Mouse (Mus musculus) limb, embryonic 14.5 days (tissue): Measurements from ENCODE around the gene Pirb. TPM values are rescaled to one million over a fixed set of nuclear protein-coding genes. Genes with fewer than 3 reads are reported as not detected.

ENCODE experiments used
- ATAC-seq: fragments of 200-750 bp; cut with Nextera tagmentation; 2 replicates; pipeline ENCODE4 v1.8.0; 2017; ENCODE audit warnings: low read depth, moderate number of reproducible peaks, moderate TSS enrichment; ENCODE audit not compliant: low FRiP score
- DNase-seq: peaks from one replicate; pipeline ENCODE4 v3.0.0-alpha.2; 2015; ENCODE audit warnings: low spot score
- H3K27ac ChIP-seq: fragments of 300-500 bp; sonication (generic); replicated peaks from 2 replicates; pipeline ENCODE4 v1.5.1; 2014; ENCODE audit warnings: low read depth, mild to moderate bottlenecking, low read length, moderate library complexity, mixed read lengths
- H3K27me3 ChIP-seq: fragments of 300-500 bp; sonication (generic); 2 replicates; pipeline ENCODE4 v1.6.1; 2014; ENCODE audit warnings: low read length, mixed read lengths; ENCODE audit not compliant: control insufficient read depth, insufficient read depth
- H3K36me3 ChIP-seq: fragments of 300-500 bp; sonication (generic); 2 replicates; pipeline ENCODE4 v1.6.1; 2014; ENCODE audit warnings: mild to moderate bottlenecking, low read length, moderate library complexity, mixed read lengths; ENCODE audit not compliant: control insufficient read depth, insufficient read depth
- H3K4me1 ChIP-seq: fragments of 300-500 bp; sonication (generic); 2 replicates; pipeline ENCODE4 v1.6.1; 2014; ENCODE audit warnings: antibody characterized with exemption, low read length, mixed read lengths; ENCODE audit not compliant: control insufficient read depth, insufficient read depth
- H3K4me2 ChIP-seq: fragments of 300-500 bp; sonication (generic); replicated peaks from 2 replicates; pipeline ENCODE4 v1.6.1; 2014; ENCODE audit warnings: low read depth, mild to moderate bottlenecking, low read length, moderate library complexity; ENCODE audit not compliant: severe bottlenecking
- H3K4me3 ChIP-seq: fragments of 300-500 bp; sonication (generic); replicated peaks from 2 replicates; pipeline ENCODE4 v1.5.1; 2014; ENCODE audit warnings: low read length
- H3K9ac ChIP-seq: fragments of 300-500 bp; sonication (generic); 2 replicates; pipeline ENCODE4 v1.6.1; 2014; ENCODE audit warnings: mild to moderate bottlenecking, low read depth, low read length, moderate library complexity; ENCODE audit not compliant: severe bottlenecking
- H3K9me3 ChIP-seq: fragments of 300-500 bp; sonication (generic); 2 replicates; pipeline ENCODE4 v1.6.1; 2016; ENCODE audit warnings: low read length; ENCODE audit not compliant: control insufficient read depth
- POLR2A ChIP-seq: fragments of 200-500 bp; IDR thresholded peaks from 2 replicates; pipeline ENCODE4 v1.8.0; 2012; ENCODE audit warnings: inconsistent platforms, mild to moderate bottlenecking, moderate library complexity, borderline replicate concordance; ENCODE audit not compliant: insufficient read depth, insufficient read length; ENCODE audit errors: extremely low read depth
- WGBS: fragments of 180-500 bp; shearing (Covaris S2); extraction: QIAGEN DNeasy Blood & Tissue Kit; methylation state at CpG from one replicate; pipeline ENCODE4 v1.1.7; 2014; 5-methylcytosine and 5-hydroxymethylcytosine counted together
- polyA plus RNA-seq, 2 experiments: library from polyadenylated mRNA; depleted of rRNA in 1 of 2; stranded (reverse) in 1 of 2; unstranded in 1 of 2; fragments of >200 nt; fragmentation: Nextera tagmentation in 1 of 2; extraction: Ambion mirVana in 1 of 2; gene quantifications; 2 replicates each; pipeline versions ENCODE4 v1.2.1 to v1.2.3; 2012 to 2014

Pirb gene
- polyA plus RNA-seq, 2 experiments = 1.0 TPM

DNA sequence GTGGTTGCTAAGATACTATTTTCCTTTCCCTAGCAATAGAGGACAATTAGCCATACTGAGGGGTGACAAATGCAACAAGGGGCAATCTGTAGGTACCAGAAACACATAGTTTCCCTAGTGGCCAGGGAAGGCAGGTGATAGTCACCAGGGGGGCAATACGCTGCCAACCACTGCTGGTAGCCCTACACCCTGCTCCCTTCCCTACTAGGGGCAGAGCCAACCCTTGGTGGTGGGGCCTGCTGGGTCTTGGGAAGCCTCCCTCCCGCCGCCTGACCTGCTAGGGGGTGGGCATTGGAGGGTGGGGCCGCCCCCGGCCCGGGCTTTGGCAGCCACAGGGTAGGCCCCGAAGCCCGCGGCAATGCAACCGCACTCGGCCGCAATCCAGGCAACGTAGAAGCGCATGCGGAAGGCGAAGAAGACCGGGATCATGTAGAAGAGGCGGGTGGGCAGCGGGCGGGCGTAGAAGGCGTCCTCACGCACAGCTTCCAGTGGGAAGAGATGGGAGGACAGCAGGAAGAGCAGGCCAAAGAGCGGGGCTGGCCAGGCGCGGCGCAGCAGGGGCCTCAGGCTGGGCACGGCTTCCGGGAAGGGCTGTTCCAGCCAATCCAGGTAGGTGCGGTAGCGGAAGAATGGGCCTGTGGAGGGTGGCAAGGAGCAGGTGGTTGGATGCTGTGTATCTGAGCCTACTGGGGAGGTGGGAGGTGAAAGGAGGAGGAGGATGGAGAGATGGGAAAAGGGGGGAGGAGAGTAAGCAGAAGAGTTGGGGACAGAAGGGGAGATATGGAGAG, 34.6 kb downstream of the Pirb start:
- Histone ChIP-seq H3K27ac (no peak overlapping the region), H3K36me3 (peaks cover 64% of the 10 kb centered on the region)

GRCm38 (mm10) chr7:3684698-3685097, 35.5 kb downstream of the Pirb start:
- ATAC-seq = no peak
- WGBS = 91% methylated on average over 8 of the region's 8 CpGs
- no peak overlapping the region for H3K27ac ChIP-seq

More for the DNA sequence above, 34.6 kb downstream of the Pirb start:
- no peaks in the 10 kb centered on the region for H3K27me3 ChIP-seq
- DNase-seq (no peak), ATAC-seq (no peak)
- no peaks in the 10 kb centered on the region for H3K4me1 ChIP-seq
- TF ChIP-seq POLR2A = no peak
- 87% methylated on average over 31 of the region's 31 CpGs for WGBS
- H3K4me3 ChIP-seq = no peak overlapping the region
- no peak overlapping the region for H3K9ac ChIP-seq
- H3K9me3 ChIP-seq = no peaks in the 10 kb centered on the region
- no peak overlapping the region for H3K4me2 ChIP-seq

DNA sequence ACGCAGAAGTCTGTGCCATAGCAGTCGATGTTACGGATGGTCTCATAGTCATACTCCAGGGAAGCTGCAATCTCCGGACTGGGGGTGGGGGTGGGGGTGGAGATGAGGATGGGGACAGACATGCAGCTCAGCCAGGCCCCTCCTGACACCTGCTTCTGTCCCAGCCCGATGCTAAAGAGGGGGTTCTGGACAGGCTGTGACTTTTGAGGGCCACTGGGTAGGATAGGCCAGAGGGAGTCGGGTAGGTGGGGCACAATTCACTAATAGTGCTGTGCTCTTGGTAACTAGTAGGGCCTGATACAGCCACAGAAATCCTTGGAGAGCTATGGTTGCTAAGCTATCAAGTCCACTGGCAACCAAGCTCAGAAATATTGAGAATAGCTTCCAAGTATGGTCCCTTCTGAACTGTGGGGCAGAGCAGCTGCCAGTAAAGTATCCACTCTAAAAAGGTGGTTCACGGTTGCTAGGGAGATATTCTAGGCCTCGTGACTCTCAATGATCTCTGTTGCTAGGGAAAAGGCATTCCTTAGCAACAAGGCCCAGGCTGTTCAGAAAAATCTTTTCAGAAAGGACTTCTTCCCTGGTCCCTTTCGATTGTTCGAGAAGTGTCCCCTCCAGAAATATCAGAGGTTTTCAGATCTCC, 36.2 kb downstream of the Pirb start:
- H3K4me2 ChIP-seq = no peak overlapping the region
- ATAC-seq (no peak), DNase-seq (no peak)
- H3K9me3 ChIP-seq = no peaks in the 10 kb centered on the region
- H3K27ac ChIP-seq = no peak overlapping the region
- no peak overlapping the region for H3K4me3 ChIP-seq
- 89% methylated on average over 10 of the region's 10 CpGs for WGBS
- H3K27me3 ChIP-seq = no peaks in the 10 kb centered on the region
- H3K9ac ChIP-seq = no peak overlapping the region
- no peak for TF ChIP-seq POLR2A
- H3K36me3 ChIP-seq = peaks cover 60% of the 10 kb centered on the region
- H3K4me1 ChIP-seq = no peaks in the 10 kb centered on the region

More at GRCm38 (mm10) chr7:3684698-3685097, 35.5 kb downstream of the Pirb start:
- Histone ChIP-seq H3K4me1 (no peaks in the 10 kb centered on the region), H3K9me3 (no peaks in the 10 kb centered on the region), H3K27me3 (no peaks in the 10 kb centered on the region), H3K36me3 (peaks cover 57% of the 10 kb centered on the region), H3K4me3 (no peak overlapping the region), H3K9ac (no peak overlapping the region), H3K4me2 (no peak overlapping the region)
- no peak for DNase-seq
- TF ChIP-seq POLR2A = no peak

DNA sequence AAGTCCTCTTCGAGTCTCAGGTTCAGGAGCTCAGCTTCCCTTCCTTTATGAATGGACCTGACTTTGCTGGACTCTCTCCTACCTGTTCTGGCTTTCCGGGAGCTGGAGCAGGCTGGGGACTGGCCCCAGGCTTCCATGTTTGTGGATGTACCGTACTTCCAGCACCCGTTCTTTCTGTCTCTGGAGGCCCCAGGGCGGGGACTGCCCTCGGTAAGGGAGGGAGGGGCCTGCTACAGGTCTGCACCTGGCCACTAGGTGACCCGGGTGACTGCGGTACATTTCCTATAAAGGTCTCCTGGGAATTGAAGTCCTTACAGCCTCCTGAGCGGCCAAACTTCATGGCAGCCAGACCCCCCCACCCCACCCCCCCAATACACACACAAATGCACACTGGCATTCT, 42.8 kb downstream of the Pirb start, which contains the start of gene Tmc4:
Tmc4 (minus strand) TSS at position 212 of the 400 bp plus-strand sequence.
- TF ChIP-seq POLR2A = no peak
- Histone ChIP-seq H3K27ac (no peak within 1 kb of the TSS), H3K4me3 (no peak within 1 kb of the TSS), H3K4me2 (no peak within 1 kb of the TSS), H3K9ac (no peak within 1 kb of the TSS), H3K4me1 (no peaks in the 10 kb centered on the region), H3K36me3 (peaks cover 21% of the 10 kb centered on the region), H3K27me3 (no peaks in the 10 kb centered on the region), H3K9me3 (no peaks in the 10 kb centered on the region)
- ATAC-seq (no peak), DNase-seq (no peak)
- WGBS = 33% methylated on average over 9 of the region's 9 CpGs

GRCm38 (mm10) chr7:3676371-3676770, 43.8 kb downstream of the Pirb start:
- no peaks in the 10 kb centered on the region for H3K9me3 ChIP-seq
- H3K4me1 ChIP-seq = no peaks in the 10 kb centered on the region
- no peak overlapping the region for H3K4me2 ChIP-seq
- ATAC-seq (no peak), DNase-seq (no peak)
- no peak overlapping the region for H3K27ac ChIP-seq
- no peak overlapping the region for H3K9ac ChIP-seq
- peaks cover 17% of the 10 kb centered on the region for H3K36me3 ChIP-seq
- TF ChIP-seq POLR2A = no peak
- 90% methylated on average over 12 of the region's 12 CpGs for WGBS
- H3K4me3 ChIP-seq = no peak overlapping the region
- H3K27me3 ChIP-seq = no peaks in the 10 kb centered on the region
